8 mouse cellular contexts compared by ENCODE assay signal in the genomic region with DNA sequence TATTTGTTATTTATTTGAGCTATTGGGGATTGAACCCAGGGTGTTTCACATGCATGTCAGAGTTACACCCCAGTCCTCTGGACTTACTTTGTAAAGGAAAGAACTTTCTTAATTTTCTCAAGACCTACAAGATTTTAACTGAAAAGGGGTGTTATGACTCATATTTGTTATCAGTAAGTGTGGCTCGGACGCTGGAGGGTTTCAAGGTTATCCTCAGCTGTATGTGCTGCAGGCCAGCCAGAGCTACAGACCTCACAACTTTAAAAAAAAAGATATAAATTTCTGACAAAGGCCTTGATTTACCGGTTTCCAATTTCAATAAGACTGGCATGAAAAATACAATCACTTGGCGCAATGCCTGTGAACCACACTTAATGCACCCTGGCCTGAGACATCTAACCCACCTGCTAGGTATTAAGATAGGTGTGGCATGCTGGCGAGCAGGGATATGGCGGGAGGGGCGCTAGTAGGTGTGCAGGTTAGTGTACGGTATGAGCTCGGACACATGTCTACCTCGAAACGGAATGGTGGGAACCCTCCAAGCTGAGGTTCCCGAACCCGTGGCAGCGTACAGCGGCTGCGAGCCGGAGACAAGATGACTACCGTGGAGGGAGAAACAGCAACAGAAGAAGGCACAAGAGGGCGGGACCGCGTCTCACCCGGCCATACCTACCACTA. TPM values are rescaled to one million over a fixed set of nuclear protein-coding genes. Genes with fewer than 3 reads are reported as not detected.
A peak's percentile ranks its signal among the peaks of the same experiment; 100 is the strongest.
DNase-seq lines count a peak whose midpoint lies in the region; ATAC-seq and TF ChIP-seq lines count a peak whose summit lies in the region.

No protein-coding gene starts in this region.

- peak overlapping the region; percentile 76 for H3K4me2 ChIP-seq in heart, embryonic 15.5 days
- H3K4me2 ChIP-seq in forebrain, embryonic 14.5 days (ENCODE audit: low read length): peak overlapping the region; percentile 78
- peak overlapping the region; percentile 92 for H3K4me2 ChIP-seq in liver, postnatal 0 days (ENCODE audit: low read depth, low read length)

- peaks cover 12% of the 10 kb centered on the region for H3K4me1 ChIP-seq in heart, embryonic 15.5 days (replicated peaks)
- peaks cover 0 to 6% of the 10 kb centered on the region in 2 experiments; a peak in 2 of 4 replicates for H3K4me1 ChIP-seq in ES-E14 (ENCODE audit: control insufficient read depth in 2 of 2, insufficient read depth in 2 of 2, low read length in 2 of 2, poor library complexity in 1 of 2)
- peaks cover 6% of the 10 kb centered on the region; the same call in 1 of the 2 replicates for H3K4me1 ChIP-seq in forebrain, embryonic 14.5 days (ENCODE audit: control insufficient read depth, insufficient read depth, low read length)
- H3K4me1 ChIP-seq in liver, postnatal 0 days (ENCODE audit: insufficient read depth): peaks cover 7% of the 10 kb centered on the region; the same call in 1 of the 2 replicates

- H3K27ac ChIP-seq in heart, embryonic 15.5 days: peak overlapping the region; percentile 92
- peak overlapping the region; percentile 20 for H3K27ac ChIP-seq in ES-E14 (ENCODE audit: insufficient read depth, low read depth, low read length, poor library complexity, severe bottlenecking)
- H3K27ac ChIP-seq in forebrain, embryonic 14.5 days (ENCODE audit: low read depth, low read length): peak overlapping the region; percentile 70
- H3K27ac ChIP-seq in liver, postnatal 0 days (ENCODE audit: low read depth): peak overlapping the region; percentile 79

- TF ChIP-seq CTCF in liver, postnatal 0 days (IDR thresholded peaks at IDR 0.05; ENCODE audit: low read depth): no peak

- in situ Hi-C loops in ES-E14 (cut with MboI; ENCODE audit: low sequenced_read_pairs in 2 of 2, unreplicated experiment in 2 of 2): no loop called here

- no peaks in the 10 kb centered on the region for H3K27me3 ChIP-seq in heart, embryonic 15.5 days
- no peaks in the 10 kb centered on the region for H3K27me3 ChIP-seq in forebrain, embryonic 14.5 days (replicated peaks; ENCODE audit: control insufficient read depth, insufficient read depth, low read length)
- no peaks in the 10 kb centered on the region for H3K27me3 ChIP-seq in liver, postnatal 0 days (ENCODE audit: insufficient read depth, low read length)

- H3K9me3 ChIP-seq in heart, embryonic 15.5 days (replicated peaks): no peaks in the 10 kb centered on the region
- no peaks in the 10 kb centered on the region for H3K9me3 ChIP-seq in ES-E14 (ENCODE audit: control insufficient read depth, insufficient read depth, low read depth, low read length)
- H3K9me3 ChIP-seq in forebrain, embryonic 14.5 days (replicated peaks; ENCODE audit: control insufficient read depth, low read length): no peaks in the 10 kb centered on the region
- no peaks in the 10 kb centered on the region for H3K9me3 ChIP-seq in liver, postnatal 0 days (ENCODE audit: low read length)

- TF ChIP-seq EP300 in liver, postnatal 0 days (IDR thresholded peaks at IDR 0.05; ENCODE audit: low read depth): no peak

- no peak for DNase-seq in heart, postnatal 4 days
- no peak for DNase-seq in ES-E14 (ENCODE audit: low read depth, low spot score)
- no peak for DNase-seq in forebrain, embryonic 14.5 days (ENCODE audit: low spot score)
- DNase-seq in liver, postnatal 0 days: no peak
- DNase-seq in thymus, postnatal 25 days: no peak
- DNase-seq in cerebellum, adult 11 months: no peak
- no peak for DNase-seq in layer of hippocampus, adult 9-11 months

- peak; percentile 10; the same call in 1 of the 2 replicates for ATAC-seq in heart, embryonic 15.5 days (replicated peaks; ENCODE audit: insufficient number of reproducible peaks, insufficient read depth, low FRiP score, low read depth)
- ATAC-seq in forebrain, embryonic 14.5 days: peak; percentile 54
- no peak for ATAC-seq in liver, postnatal 0 days

- peak overlapping the region; percentile 75 for H3K4me3 ChIP-seq in heart, embryonic 15.5 days
- peak overlapping the region; percentile 68 to 89 for H3K4me3 ChIP-seq in ES-E14 (ENCODE audit: insufficient read depth in 1 of 2, low read depth in 1 of 2, low read length in 2 of 2, poor library complexity in 1 of 2, severe bottlenecking in 1 of 2)
- H3K4me3 ChIP-seq in forebrain, embryonic 14.5 days (ENCODE audit: low read depth, low read length): peak overlapping the region; percentile 47
- peak overlapping the region; percentile 63 for H3K4me3 ChIP-seq in liver, postnatal 0 days (ENCODE audit: low read depth, low read length)

- peak overlapping the region; percentile 67 for H3K9ac ChIP-seq in heart, embryonic 15.5 days
- peak overlapping the region; percentile 72 for H3K9ac ChIP-seq in ES-E14 (ENCODE audit: insufficient read depth, low read depth, low read length, poor library complexity, severe bottlenecking)
- peak overlapping the region; percentile 63 for H3K9ac ChIP-seq in forebrain, embryonic 14.5 days (ENCODE audit: low read length)
- peak overlapping the region; percentile 63 for H3K9ac ChIP-seq in liver, postnatal 0 days (replicated peaks)

- peaks cover 7% of the 10 kb centered on the region for H3K36me3 ChIP-seq in heart, embryonic 15.5 days
- H3K36me3 ChIP-seq in ES-E14 (ENCODE audit: control insufficient read depth, insufficient read depth, low read length, poor library complexity, severe bottlenecking): peaks cover 3% of the 10 kb centered on the region; the same call in 1 of the 2 replicates
- H3K36me3 ChIP-seq in forebrain, embryonic 14.5 days (ENCODE audit: control insufficient read depth, insufficient read depth, low read length): no peaks in the 10 kb centered on the region
- no peaks in the 10 kb centered on the region; the same call in 1 of the 2 replicates for H3K36me3 ChIP-seq in liver, postnatal 0 days (replicated peaks; ENCODE audit: insufficient read depth, low read length)

- WGBS in heart, embryonic 15.5 days: 1% methylated on average over 22 of the region's 22 CpGs
- WGBS in forebrain, embryonic 14.5 days: 3% methylated on average over 22 of the region's 22 CpGs
- WGBS in liver, postnatal 0 days (ENCODE audit: insufficient replicate concordance): under 1% methylated on average over 22 of the region's 22 CpGs

TF ChIP-seq in ES-E14, 5 proteins besides CTCF, POLR2A, EP300 and RAD21:
- no peak for TF ChIP-seq CHD2 (IDR thresholded peaks at IDR 0.05; ENCODE audit: low read depth, low read length)
- TF ChIP-seq MAFK (IDR thresholded peaks at IDR 0.05; ENCODE audit: insufficient read depth, low read depth, low read length): no peak
- no peak for TF ChIP-seq HCFC1 (IDR thresholded peaks at IDR 0.05; ENCODE audit: borderline replicate concordance, insufficient read depth, low read length)

RNA-seq across cellular contexts. Expression of gene B3gntl1, which starts 0.5 kb away (rescaled TPM):
- polyA plus RNA-seq in heart, embryonic 15.5 days (2015; fragmentation: Nextera tagmentation; extraction: Ambion mirVana): 5.4 and 6.6 TPM in 2 replicates
- 1 to 10 TPM; 4.4 to 4.6 TPM for total RNA-seq in heart, postnatal 4 days (2021)
- 13.2 and 17.6 TPM in 2 replicates for total RNA-seq in ES-E14 (2012; rRNA removed)
- 4.6 and 5.5 TPM in 2 replicates for polyA plus RNA-seq in forebrain, embryonic 14.5 days (2014; fragmentation: Nextera tagmentation; extraction: Ambion mirVana)
- 1.1 and 1.5 TPM in 2 replicates for polyA plus RNA-seq in liver, postnatal 0 days (2015; fragmentation: Nextera tagmentation; extraction: Ambion mirVana)

RNA-seq across cellular contexts. Expression of gene Metrnl, which starts 28.9 kb away (rescaled TPM):
- 19.5 and 25.5 TPM in 2 replicates for polyA plus RNA-seq in heart, embryonic 15.5 days (2015; fragmentation: Nextera tagmentation; extraction: Ambion mirVana)
- 10 to 100 TPM; 15.4 to 17.3 TPM for total RNA-seq in heart, postnatal 4 days (2021)
- 7.8 and 13.0 TPM in 2 replicates for total RNA-seq in ES-E14 (2012; rRNA removed)
- polyA plus RNA-seq in forebrain, embryonic 14.5 days (2014; fragmentation: Nextera tagmentation; extraction: Ambion mirVana): 3.7 and 5.8 TPM in 2 replicates
- polyA plus RNA-seq in liver, postnatal 0 days (2015; fragmentation: Nextera tagmentation; extraction: Ambion mirVana): 4.7 and 6.7 TPM in 2 replicates

Comparison
In these comparisons a context has a peak if more than half of its experiments do, and no peak if none do; other contexts are left out.
1. H3K27ac ChIP-seq: peak in every context shown above with its lines; median percentile 92 in heart, embryonic 15.5 days; 79 in liver, postnatal 0 days; 70 in forebrain, embryonic 14.5 days; 20 in ES-E14.